Mouse (Mus musculus) embryo, embryonic 11.5 days (tissue): ENCODE measurements around the gene Fastkd2.
A peak's percentile ranks its signal among the peaks of the same experiment; 100 is the strongest.

ENCODE experiments used
- DNase-seq: peaks from one replicate; pipeline ENCODE4 v3.0.0-alpha.2; 2012; ENCODE audit warnings: low read depth, low spot score

The Fastkd2 gene

GRCm38 (mm10) chr1:63730240-63730771 lies at the start of gene Fastkd2, which contains the start of gene Mdh1b:
Gene Fastkd2, plus strand, starts transcription at chr1:63730614.
Gene Mdh1b, minus strand, starts transcription at chr1:63730318.
- DNase-seq, result peak; percentile 88

DNA sequence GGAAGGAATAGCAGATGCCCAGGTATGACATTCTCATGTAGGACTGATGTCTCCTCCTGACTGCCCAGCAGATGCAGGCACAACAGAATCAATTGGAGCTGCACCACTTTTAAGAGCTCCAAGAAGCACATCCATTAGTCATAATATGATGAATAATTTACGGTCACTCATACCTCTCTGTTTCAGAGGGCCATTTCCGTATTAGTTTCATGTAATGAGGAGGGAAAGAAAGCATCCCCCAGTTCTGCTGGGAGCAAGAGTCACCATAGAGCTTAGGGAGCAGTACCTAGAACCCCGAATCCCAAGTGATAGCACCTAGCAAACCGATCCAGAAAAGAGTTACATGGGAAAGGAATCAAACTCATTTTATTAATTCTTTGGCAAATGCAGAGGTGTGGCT lies 43.6 kb upstream of the Fastkd2 start, which contains the start of gene Dytn:
Dytn (minus strand) TSS at position 101 of the 400 bp plus-strand sequence.
- DNase-seq, result no peak

GRCm38 (mm10) chr1:63696861-63697260 lies 33.6 kb upstream of the Fastkd2 start:
- DNase-seq, result no peak

DNA sequence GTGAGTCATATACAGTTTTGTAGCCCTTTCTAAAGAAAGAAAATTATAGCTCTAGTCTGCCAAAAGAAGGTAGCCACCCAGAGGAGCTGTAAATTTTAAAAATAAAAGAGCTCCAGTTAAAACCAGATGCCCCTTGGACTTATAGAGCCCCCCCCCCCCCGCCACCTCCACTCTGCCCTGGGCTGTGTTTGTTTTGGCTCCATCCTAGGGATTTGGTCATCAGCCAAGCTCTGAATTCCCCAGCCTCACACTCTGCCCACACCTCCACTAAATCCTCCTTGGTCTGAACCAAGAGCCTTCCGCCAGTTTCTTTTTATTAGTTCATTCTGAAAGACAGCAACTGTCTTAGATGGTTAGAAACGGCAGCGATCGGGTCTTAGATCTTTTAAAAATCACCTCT lies 24.7 kb upstream of the Fastkd2 start:
- peak; percentile 8 for DNase-seq

- DNase-seq, result no peak
Measured at GRCm38 (mm10) chr1:63708876-63709275, 21.5 kb upstream of the Fastkd2 start.

- DNase-seq, result no peak
Measured at GRCm38 (mm10) chr1:63720161-63720560, 10.3 kb upstream of the Fastkd2 start.

DNA sequence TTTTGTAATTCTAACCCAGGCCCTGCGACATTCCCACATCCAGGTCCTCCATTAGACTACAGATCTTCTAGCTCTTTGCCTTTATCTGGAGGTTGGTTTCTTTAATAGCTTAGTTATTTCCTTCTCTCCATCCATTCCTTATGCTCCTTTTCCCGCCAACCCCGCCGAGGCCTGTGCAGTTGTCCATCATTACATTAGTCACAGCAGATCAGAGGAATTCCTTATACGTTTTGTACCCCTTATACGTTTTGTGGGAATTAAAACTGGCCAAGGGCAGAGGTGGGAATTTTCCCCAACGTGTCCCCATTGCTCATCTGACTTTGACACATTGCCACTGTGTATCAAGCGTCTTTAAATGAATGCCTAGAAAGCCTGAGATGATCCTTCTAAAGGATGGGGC lies 618 bp upstream of the Fastkd2 start:
- DNase-seq, result no peak

DNA sequence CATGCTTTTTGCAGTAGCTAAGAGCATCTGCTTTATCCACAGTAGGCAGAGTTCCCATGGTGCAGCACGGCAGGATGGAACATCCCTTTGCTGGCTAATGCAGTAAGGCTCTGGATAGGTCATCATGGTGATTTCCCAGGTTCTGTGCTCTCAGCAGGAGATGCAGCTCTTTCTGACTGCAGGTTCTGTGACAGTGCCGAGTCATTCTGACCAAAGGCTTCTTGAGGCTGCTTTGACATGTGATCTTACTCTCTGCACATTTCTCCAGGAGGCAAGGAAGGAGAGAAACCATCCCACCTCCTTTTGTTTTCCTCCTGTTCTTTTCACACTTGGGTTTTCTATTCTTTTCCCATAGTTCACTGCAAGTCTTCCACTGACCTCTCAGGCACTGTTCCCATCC lies 25.6 kb downstream of the Fastkd2 start:
- DNase-seq, result no peak

GRCm38 (mm10) chr1:63763212-63763694 lies 32.8 kb downstream of the Fastkd2 start:
- DNase-seq, result no peak

GRCm38 (mm10) chr1:63763881-63764386 lies 33.5 kb downstream of the Fastkd2 start:
- no peak for DNase-seq

DNA sequence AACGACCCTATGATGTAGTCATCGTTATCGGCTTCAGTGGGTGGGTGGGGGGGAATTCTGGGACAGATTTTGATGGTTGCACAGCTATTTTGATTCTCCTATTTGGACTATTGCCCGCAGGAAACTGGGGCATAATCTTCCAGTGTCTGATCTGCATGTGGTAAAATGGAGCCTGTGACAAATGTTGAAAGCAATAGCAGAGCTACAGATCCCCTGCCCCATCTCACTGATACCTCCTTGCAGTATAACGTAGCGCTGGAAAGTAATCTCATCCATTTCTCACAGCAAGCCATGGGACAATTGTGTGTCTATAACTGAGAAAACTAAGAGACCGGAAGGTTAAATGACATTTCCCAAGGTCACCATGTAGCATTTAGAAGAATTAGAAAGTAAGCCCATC lies 34.0 kb downstream of the Fastkd2 start:
- no peak for DNase-seq

GRCm38 (mm10) chr1:63768112-63768511 lies 37.7 kb downstream of the Fastkd2 start:
- DNase-seq, result no peak

DNA sequence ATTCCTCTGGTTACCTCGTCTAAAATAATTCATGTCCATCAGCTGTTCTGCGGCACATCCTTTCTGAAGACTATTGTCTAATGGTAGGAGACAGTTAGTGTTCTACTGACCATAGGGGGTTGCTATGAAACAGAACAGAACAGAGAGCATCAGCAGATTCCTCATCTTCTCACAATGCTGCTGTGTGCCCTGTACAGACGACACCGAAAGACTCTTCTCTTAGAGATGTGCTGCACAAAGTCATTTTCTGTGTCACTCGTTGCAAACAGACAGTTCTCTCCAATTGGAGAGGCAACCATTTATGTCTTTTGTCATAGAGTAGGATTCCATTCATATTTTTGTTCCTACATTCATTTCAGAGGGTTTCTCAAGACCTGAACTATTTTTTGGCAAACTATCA lies 38.8 kb downstream of the Fastkd2 start, which contains the start of gene 4933402D24Rik:
4933402D24Rik (minus strand) TSS at position 101 of the 400 bp plus-strand sequence.
- no peak for DNase-seq

- no peak for DNase-seq
Measured at GRCm38 (mm10) chr1:63770309-63770708, 39.9 kb downstream of the Fastkd2 start.

DNA sequence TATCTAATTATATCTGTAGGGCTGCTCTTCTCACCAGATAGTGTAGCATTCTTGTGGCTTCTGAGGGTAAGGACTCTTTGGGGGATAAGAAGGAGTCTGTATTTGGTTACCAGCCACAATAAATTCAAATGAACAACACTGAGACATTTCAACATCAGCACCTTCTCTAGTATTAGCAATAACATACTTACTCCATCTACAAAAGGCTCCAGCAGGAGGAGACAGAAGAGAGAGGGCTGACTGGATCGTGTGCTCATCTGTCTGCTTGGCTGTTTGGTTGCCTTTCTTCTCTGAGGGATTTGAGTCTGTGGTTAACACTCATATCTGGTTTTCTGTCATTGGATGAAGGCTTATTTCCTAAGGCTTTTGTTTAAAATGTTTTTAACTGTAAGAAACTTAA lies 46.0 kb downstream of the Fastkd2 start:
- DNase-seq, result no peak

DNA sequence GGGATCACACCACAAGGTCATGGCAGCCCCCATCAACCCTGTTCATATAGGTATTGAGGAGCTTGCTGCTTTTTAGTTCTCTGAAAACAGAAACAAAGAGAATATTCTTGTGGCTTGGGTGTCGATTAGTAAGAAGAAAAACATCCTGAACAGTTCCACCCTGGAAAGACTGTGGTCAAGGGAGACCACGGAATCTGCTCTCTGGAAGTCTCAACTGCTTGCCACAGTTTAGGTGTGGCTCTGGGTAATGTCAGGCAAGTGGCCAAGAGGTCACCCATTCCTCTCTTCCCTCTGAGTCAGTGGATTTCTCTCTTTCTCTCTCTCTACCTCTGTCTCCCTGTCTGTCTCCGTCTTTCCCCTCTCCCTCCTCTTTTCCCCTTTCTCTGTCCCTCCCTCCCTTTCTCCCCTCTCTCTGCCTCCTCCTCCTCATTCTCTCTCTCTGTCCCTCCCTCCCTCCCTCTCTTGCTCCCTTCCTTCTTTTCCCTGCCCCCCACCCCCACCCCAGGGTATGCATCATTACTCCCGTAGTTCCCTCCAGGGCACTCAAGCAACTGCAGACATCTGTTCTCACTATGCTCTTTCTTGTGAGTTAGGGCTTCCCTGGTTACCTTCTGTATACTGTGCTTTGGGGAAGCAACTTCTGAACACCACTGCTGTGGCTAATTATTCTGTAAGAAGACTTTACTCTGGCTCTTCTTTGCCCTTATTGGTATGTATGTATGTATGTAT lies 46.7 kb downstream of the Fastkd2 start:
- no peak for DNase-seq

GRCm38 (mm10) chr1:63794326-63794725 lies 63.9 kb downstream of the Fastkd2 start:
- DNase-seq, result no peak
